Mouse (Mus musculus) bone marrow, adult 2 months (tissue): ENCODE measurements around the gene Kctd19. TPM values are rescaled to one million over a fixed set of nuclear protein-coding genes. Genes with fewer than 3 reads are reported as not detected.
A peak's percentile ranks its signal among the peaks of the same experiment; 100 is the strongest.

ENCODE experiments used
- H3K27ac ChIP-seq: fragments of 200-500 bp; 2 replicates; pipeline ENCODE4 v1.5.1; 2012; ENCODE audit warnings: low read depth, mild to moderate bottlenecking, control low read depth, inconsistent platforms, low read length; ENCODE audit not compliant: control insufficient read depth, poor library complexity, insufficient read depth
- H3K4me1 ChIP-seq: fragments of 200-500 bp; 2 replicates; pipeline ENCODE4 v1.6.1; 2011; ENCODE audit warnings: low read length; ENCODE audit not compliant: control insufficient read depth, insufficient read depth
- H3K4me3 ChIP-seq: fragments of 200-500 bp; replicated peaks from 2 replicates; pipeline ENCODE3; 2011; ENCODE audit warnings: mild to moderate bottlenecking, low read depth, low read length, control low read depth; ENCODE audit not compliant: control insufficient read depth
- CTCF ChIP-seq: fragments of 200-500 bp; IDR thresholded peaks from 2 replicates; pipeline ENCODE4 v1.5.1; 2011; ENCODE audit warnings: low read length, control low read depth; ENCODE audit not compliant: control insufficient read depth, insufficient read depth
- POLR2A ChIP-seq: fragments of 200-500 bp; IDR thresholded peaks from 2 replicates; pipeline ENCODE4 v1.6.1; 2011; ENCODE audit warnings: low read depth, mild to moderate bottlenecking, control low read depth, low read length, borderline replicate concordance; ENCODE audit not compliant: control insufficient read depth
- WGBS: fragments of 180-500 bp; shearing (Covaris S2); methylation state at CpG from one replicate; pipeline ENCODE4 v1.1.7; 2018; 5-methylcytosine and 5-hydroxymethylcytosine counted together
- polyA plus RNA-seq: library from polyadenylated mRNA; stranded (reverse); fragments of >200 nt; gene quantifications from 2 replicates; pipeline ENCODE4 v1.2.4, GENCODE M21; 2011; ENCODE audit warnings: low replicate concordance; ENCODE audit not compliant: missing spikeins, insufficient read depth, insufficient read length

Gene Kctd19
- polyA plus RNA-seq, 1 experiment, result not detected

GRCm38 (mm10) chr8:105359646-105360045 is 53.7 kb downstream of the Kctd19 start:
- H3K4me1 ChIP-seq, result peaks cover 5% of the 10 kb centered on the region
- H3K27ac ChIP-seq, result no peak overlapping the region
- 71% methylated on average over 4 of the region's 4 CpGs for WGBS
- H3K4me3 ChIP-seq, result no peak overlapping the region
- TF ChIP-seq POLR2A, result no peak
- no peak for TF ChIP-seq CTCF

- H3K4me3 ChIP-seq, result no peak overlapping the region
- H3K4me1 ChIP-seq, result peaks cover 5% of the 10 kb centered on the region
- no peak overlapping the region for H3K27ac ChIP-seq
- WGBS, result 81% methylated on average over 15 of the region's 15 CpGs
- TF ChIP-seq POLR2A (no peak), CTCF (no peak)
Measured at GRCm38 (mm10) chr8:105359208-105359607, 54.1 kb downstream of the Kctd19 start.

GRCm38 (mm10) chr8:105356681-105357080 is 56.6 kb downstream of the Kctd19 start:
- TF ChIP-seq POLR2A, result no peak
- no peak for TF ChIP-seq CTCF
- no peak overlapping the region for H3K4me3 ChIP-seq
- H3K4me1 ChIP-seq, result peaks cover 5% of the 10 kb centered on the region; the same call in 1 of the 2 replicates
- 87% methylated on average over 14 of the region's 14 CpGs for WGBS
- no peak overlapping the region for H3K27ac ChIP-seq

DNA sequence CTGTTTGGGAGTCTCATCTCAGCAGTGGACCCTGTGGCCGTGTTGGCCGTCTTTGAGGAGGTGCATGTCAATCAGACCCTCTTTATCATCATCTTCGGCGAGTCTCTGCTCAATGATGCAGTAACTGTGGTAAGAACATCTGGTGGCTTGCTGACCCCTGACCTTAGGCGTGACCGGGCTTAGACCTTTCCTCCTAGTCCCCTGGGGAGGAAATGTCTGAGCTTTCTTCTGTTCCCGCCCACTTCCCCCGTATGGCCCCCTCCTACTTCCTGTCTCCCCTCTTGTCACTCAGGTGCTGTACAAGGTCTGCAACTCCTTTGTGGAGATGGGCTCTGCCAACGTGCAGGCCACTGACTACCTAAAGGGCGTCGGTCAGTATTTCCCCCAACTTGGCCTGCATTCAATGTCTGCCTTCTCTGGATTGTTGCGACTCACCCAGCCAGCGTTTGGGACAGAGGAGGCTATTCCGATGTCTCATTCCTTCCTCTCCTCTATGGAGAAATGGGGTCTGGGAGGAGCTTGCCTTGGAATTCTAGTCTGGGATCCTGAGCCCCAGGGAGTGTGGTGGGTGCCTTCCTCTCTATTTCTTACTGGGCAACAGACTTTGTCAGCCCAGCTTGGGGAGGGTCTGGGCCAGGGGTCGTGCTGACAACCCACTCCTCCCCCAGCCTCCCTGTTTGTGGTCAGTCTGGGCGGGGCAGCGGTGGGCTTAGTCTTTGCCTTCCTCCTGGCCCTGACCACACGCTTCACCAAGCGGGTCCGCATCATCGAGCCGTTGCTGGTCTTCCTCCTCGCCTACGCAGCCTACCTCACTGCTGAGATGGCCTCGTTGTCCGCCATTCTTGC is 57.9 kb downstream of the Kctd19 start:
- TF ChIP-seq CTCF, result no peak
- no peak for TF ChIP-seq POLR2A
- no peak overlapping the region for H3K27ac ChIP-seq
- H3K4me1 ChIP-seq, result peaks cover 5% of the 10 kb centered on the region; the same call in 1 of the 2 replicates
- H3K4me3 ChIP-seq, result no peak overlapping the region
- 62% methylated on average over 26 of the region's 26 CpGs for WGBS

DNA sequence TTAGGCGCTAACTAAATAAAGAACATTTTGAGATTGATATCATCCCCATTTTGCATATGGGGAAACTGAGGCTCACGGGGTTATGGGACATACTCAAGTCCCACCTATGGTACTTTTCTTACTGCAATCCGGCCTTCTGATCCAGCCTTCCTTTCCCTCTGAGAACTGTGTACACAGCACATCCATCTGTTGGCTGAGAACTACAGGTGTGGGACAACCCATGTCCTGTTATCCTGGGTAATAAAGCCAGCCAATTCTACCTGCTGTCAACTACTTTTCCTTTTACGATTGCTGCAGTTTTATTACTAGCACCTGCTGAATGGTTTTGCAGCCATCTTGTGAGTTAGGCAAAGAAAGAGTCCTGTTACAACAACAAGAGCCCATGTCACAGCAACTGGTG is 58.8 kb downstream of the Kctd19 start:
- TF ChIP-seq CTCF, result no peak
- Histone ChIP-seq H3K27ac (0 out of 2 replicates have a peak overlapping the region, but pooled peaks have one; percentile 19), H3K4me1 (peaks cover 5% of the 10 kb centered on the region; the same call in 1 of the 2 replicates), H3K4me3 (no peak overlapping the region)
- 90% methylated on average over 4 of the region's 4 CpGs for WGBS

GRCm38 (mm10) chr8:105353583-105354135 is 59.6 kb downstream of the Kctd19 start:
- Histone ChIP-seq H3K4me1 (peaks cover 5% of the 10 kb centered on the region; the same call in 1 of the 2 replicates), H3K27ac (no peak overlapping the region), H3K4me3 (no peak overlapping the region)
- no peak for TF ChIP-seq CTCF
- TF ChIP-seq POLR2A, result no peak
- WGBS, result 83% methylated on average over 8 of the region's 8 CpGs

GRCm38 (mm10) chr8:105350186-105350585 is 63.1 kb downstream of the Kctd19 start:
- Histone ChIP-seq H3K4me3 (no peak overlapping the region), H3K4me1 (peaks cover 2% of the 10 kb centered on the region; the same call in 1 of the 2 replicates), H3K27ac (no peak overlapping the region)
- TF ChIP-seq POLR2A, result no peak
- no peak for TF ChIP-seq CTCF
- WGBS, result 71% methylated on average over 7 of the region's 7 CpGs

DNA sequence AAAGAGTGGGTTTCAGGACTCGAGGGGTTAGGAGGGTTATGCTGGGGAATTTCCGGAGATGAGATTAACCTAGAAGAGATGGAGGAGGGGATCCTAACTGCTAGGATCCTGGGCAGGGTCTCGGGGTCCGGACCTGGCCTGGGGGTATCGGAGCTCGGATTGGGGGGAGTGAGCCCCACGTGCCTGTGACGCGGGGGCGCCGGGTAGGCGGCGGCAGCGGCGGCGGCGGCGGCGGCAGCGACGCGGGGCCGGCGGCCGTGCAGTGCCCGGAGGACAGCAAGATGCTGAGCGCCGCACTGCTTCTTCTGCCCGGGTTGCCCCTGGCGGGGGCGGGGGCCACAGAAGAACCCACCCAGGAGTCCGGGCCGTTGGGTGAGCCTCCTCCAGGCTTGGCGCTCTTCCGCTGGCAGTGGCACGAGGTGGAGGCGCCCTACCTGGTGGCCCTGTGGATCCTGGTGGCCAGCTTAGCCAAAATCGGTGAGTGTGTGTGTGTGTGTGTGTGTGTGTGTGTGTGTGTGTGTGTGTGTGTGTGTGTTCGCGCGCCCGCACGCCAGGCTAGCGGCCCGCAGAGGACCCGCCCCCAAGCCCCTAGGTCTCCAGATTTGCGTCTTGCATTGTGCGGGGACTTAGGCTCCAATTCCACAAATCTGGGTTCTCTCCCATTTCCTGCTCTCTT is 64.1 kb downstream of the Kctd19 start:
- Histone ChIP-seq H3K27ac (no peak overlapping the region), H3K4me1 (no peaks in the 10 kb centered on the region; the same call in 1 of the 2 replicates), H3K4me3 (peak overlapping the region; percentile 46)
- TF ChIP-seq POLR2A (no peak), CTCF (no peak)
- 1% methylated on average over 43 of the region's 48 CpGs for WGBS
